Mouse (Mus musculus) G1E (cell line): ENCODE measurements around the gene Mecr.

ENCODE experiments used
- CTCF ChIP-seq: IDR thresholded peaks from 2 replicates; pipeline ENCODE4 v1.5.1; 2012; ENCODE audit warnings: low read depth, low read length, inconsistent platforms, mixed read lengths
- POLR2AphosphoS5 ChIP-seq: IDR thresholded peaks from 2 replicates; pipeline ENCODE4 v1.6.1; 2012; ENCODE audit warnings: low read depth, low read length, inconsistent platforms; ENCODE audit not compliant: insufficient replicate concordance
- TAL1 ChIP-seq: conservative IDR thresholded peaks from 2 replicates; pipeline ENCODE4 v1.6.1; 2012; ENCODE audit warnings: low read depth, low read length, inconsistent platforms, mixed read lengths

DNA sequence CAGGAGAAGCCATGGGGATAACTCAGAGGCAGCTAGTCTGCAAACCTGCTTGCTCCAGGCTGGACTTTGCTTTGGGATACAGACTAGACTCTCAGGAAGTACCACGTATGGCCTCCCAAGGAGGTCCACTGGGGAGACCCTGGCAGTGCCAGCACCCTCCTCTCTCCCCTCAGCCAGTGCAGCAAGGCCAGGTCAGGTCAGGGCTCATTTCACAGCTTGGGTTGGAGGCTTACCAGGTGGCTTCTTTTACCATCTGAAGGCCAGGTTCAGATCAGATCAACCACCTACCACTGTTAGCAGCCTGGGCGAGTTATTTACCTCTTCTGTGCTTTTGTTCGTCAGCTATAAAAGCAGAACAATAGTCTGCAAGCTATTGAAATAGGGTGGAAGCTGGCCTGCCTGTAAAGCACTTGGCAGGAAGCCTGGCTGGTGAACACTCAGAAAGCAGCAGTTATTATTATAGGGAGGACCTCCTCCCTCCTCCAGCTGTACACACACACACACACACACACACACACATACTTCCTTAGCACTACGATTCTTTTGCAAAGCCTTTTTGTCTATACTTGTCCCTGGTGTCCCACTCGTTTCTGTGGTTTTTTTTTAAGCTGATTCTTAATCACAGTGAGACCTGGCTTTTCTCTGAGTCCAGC lies 6.8 kb downstream of the Mecr start:
- no peak for TF ChIP-seq CTCF
- no peak for TF ChIP-seq TAL1
- TF ChIP-seq POLR2AphosphoS5: no peak
